Mouse (Mus musculus): ENCODE results near the gene Esr1. TPM values are rescaled to one million over a fixed set of nuclear protein-coding genes. Genes with fewer than 3 reads are reported as not detected.

The Esr1 gene
- polyA plus RNA-seq, 1 experiment from 2014 or later: 0.58 TPM

GRCm38 (mm10) chr10:4776007-4776713, 164.8 kb downstream of the Esr1 start:
- Histone ChIP-seq H3K27me3 (no peaks in the 10 kb centered on the region), H3K9ac (no peak overlapping the region), H3K4me1 (replicated peaks) (no peaks in the 10 kb centered on the region), H3K36me3 (no peaks in the 10 kb centered on the region), H3K4me2 (no peak overlapping the region), H3K27ac (no peak overlapping the region), H3K4me3 (no peak overlapping the region), H3K9me3 (replicated peaks) (no peaks in the 10 kb centered on the region)
- 61% methylated on average over 6 of the region's 6 CpGs for WGBS
- ATAC-seq (replicated peaks; ENCODE audit: insufficient number of reproducible peaks, insufficient read depth, low FRiP score, low read depth): no peak

DNA sequence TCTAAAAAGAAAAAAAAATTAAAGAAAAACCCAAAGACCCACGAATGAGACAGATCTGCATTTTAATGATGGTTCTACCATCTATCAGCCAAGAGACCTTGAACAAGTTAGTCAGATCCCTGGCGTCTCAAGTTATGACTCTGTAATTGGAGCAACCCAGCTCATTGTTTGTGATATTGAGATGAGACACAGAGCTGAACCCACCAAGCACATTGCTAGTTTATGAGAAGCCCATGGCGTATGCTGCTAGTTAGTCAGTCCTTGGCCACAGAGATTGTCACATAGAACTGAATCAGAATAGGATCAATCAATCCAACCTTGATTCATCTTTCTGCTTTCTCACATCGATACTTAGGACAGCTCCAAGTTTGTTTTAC, 165.3 kb downstream of the Esr1 start:
- ATAC-seq (replicated peaks; ENCODE audit: insufficient number of reproducible peaks, insufficient read depth, low FRiP score, low read depth): no peak
- Histone ChIP-seq H3K9ac (no peak overlapping the region), H3K27ac (no peak overlapping the region), H3K9me3 (replicated peaks) (no peaks in the 10 kb centered on the region), H3K27me3 (no peaks in the 10 kb centered on the region), H3K4me2 (no peak overlapping the region), H3K4me3 (no peak overlapping the region), H3K36me3 (no peaks in the 10 kb centered on the region), H3K4me1 (replicated peaks) (no peaks in the 10 kb centered on the region)
- WGBS: 72% methylated on average over 4 of the region's 4 CpGs

DNA sequence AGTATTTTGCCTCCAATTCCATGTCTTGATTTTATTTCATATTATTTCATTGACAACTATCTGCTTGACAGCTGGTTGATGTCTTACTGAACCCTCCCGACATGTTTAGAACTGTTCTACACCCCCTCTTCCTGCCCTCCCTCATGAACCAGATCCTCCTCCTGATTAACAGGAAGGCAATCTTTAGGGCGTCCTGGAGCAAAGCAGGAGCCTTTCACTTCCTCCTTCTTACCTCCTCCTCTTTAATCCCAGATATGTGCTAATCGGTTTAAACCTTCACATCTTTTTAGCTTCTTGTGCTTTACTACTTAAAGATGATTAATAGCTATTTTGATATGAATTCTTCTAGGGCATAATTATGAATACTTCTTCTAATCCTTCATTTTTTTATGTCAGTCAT, 166.6 kb downstream of the Esr1 start:
- 45% methylated on average over 3 of the region's 3 CpGs for WGBS
- Histone ChIP-seq H3K9ac (no peak overlapping the region), H3K9me3 (replicated peaks) (no peaks in the 10 kb centered on the region), H3K36me3 (no peaks in the 10 kb centered on the region), H3K27ac (no peak overlapping the region), H3K4me1 (replicated peaks) (no peaks in the 10 kb centered on the region), H3K4me2 (no peak overlapping the region), H3K27me3 (no peaks in the 10 kb centered on the region), H3K4me3 (no peak overlapping the region)
- no peak for ATAC-seq (replicated peaks; ENCODE audit: insufficient number of reproducible peaks, insufficient read depth, low FRiP score, low read depth)

- Histone ChIP-seq H3K4me2 (no peak overlapping the region), H3K9me3 (replicated peaks) (no peaks in the 10 kb centered on the region), H3K9ac (no peak overlapping the region), H3K27me3 (no peaks in the 10 kb centered on the region), H3K27ac (no peak overlapping the region), H3K4me3 (no peak overlapping the region), H3K4me1 (replicated peaks) (no peaks in the 10 kb centered on the region), H3K36me3 (no peaks in the 10 kb centered on the region)
- no peak for ATAC-seq (replicated peaks; ENCODE audit: insufficient number of reproducible peaks, insufficient read depth, low FRiP score, low read depth)
- 31% methylated on average over 6 of the region's 6 CpGs for WGBS
Observed at GRCm38 (mm10) chr10:4780926-4781325, 169.5 kb downstream of the Esr1 start.

- ATAC-seq (replicated peaks; ENCODE audit: insufficient number of reproducible peaks, insufficient read depth, low FRiP score, low read depth): no peak
- Histone ChIP-seq H3K27me3 (no peaks in the 10 kb centered on the region), H3K9ac (no peak overlapping the region), H3K4me3 (no peak overlapping the region), H3K4me1 (replicated peaks) (no peaks in the 10 kb centered on the region), H3K4me2 (no peak overlapping the region), H3K9me3 (replicated peaks) (no peaks in the 10 kb centered on the region), H3K27ac (no peak overlapping the region), H3K36me3 (no peaks in the 10 kb centered on the region)
- 75% methylated on average over 5 of the region's 5 CpGs for WGBS
Observed at GRCm38 (mm10) chr10:4787003-4787628, 175.7 kb downstream of the Esr1 start.

- H3K4me1 ChIP-seq (replicated peaks): no peaks in the 10 kb centered on the region
- no peak overlapping the region for H3K9ac ChIP-seq
- H3K27me3 ChIP-seq: no peaks in the 10 kb centered on the region
- 63% methylated on average over 3 of the region's 3 CpGs for WGBS
- no peak overlapping the region for H3K27ac ChIP-seq
- ATAC-seq (replicated peaks; ENCODE audit: insufficient number of reproducible peaks, insufficient read depth, low FRiP score, low read depth): no peak
- H3K4me2 ChIP-seq: no peak overlapping the region
- no peaks in the 10 kb centered on the region for H3K36me3 ChIP-seq
- H3K4me3 ChIP-seq: no peak overlapping the region
- H3K9me3 ChIP-seq (replicated peaks): no peaks in the 10 kb centered on the region
Observed at GRCm38 (mm10) chr10:4798268-4798808, 186.9 kb downstream of the Esr1 start.

DNA sequence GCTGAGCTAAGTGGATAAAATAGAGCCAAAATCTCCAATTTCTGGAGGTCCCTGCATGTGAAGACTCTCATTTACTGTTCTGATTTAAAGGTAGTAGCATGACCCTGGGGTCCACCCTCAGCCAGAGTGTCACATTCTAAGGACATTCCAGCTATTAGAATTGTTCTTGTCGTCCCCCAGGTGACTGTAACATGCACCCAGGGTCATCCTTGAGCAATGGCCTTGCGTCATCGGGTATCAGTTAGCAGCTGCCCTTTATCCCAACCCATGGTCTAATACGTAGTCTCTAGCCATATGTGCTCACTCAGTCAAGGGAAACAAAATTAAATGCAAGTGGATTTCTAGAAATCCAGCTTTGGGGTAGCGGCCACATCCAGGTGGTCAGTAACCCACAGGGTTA, 213.0 kb downstream of the Esr1 start:
- Histone ChIP-seq H3K4me1 (replicated peaks) (no peaks in the 10 kb centered on the region), H3K27me3 (no peaks in the 10 kb centered on the region), H3K36me3 (no peaks in the 10 kb centered on the region), H3K4me3 (no peak overlapping the region), H3K9ac (no peak overlapping the region), H3K27ac (no peak overlapping the region), H3K9me3 (replicated peaks) (no peaks in the 10 kb centered on the region), H3K4me2 (no peak overlapping the region)
- WGBS: 85% methylated on average over 5 of the region's 5 CpGs
- ATAC-seq (replicated peaks; ENCODE audit: insufficient number of reproducible peaks, insufficient read depth, low FRiP score, low read depth): no peak

GRCm38 (mm10) chr10:4830592-4830991, 219.2 kb downstream of the Esr1 start:
- H3K4me2 ChIP-seq: no peak overlapping the region
- H3K36me3 ChIP-seq: no peaks in the 10 kb centered on the region
- no peaks in the 10 kb centered on the region for H3K9me3 ChIP-seq (replicated peaks)
- no peak overlapping the region for H3K27ac ChIP-seq
- no peak overlapping the region for H3K9ac ChIP-seq
- ATAC-seq (replicated peaks; ENCODE audit: insufficient number of reproducible peaks, insufficient read depth, low FRiP score, low read depth): no peak
- H3K4me1 ChIP-seq (replicated peaks): no peaks in the 10 kb centered on the region
- H3K27me3 ChIP-seq: no peaks in the 10 kb centered on the region
- 82% methylated on average over 6 of the region's 6 CpGs for WGBS
- no peak overlapping the region for H3K4me3 ChIP-seq

- no peaks in the 10 kb centered on the region for H3K9me3 ChIP-seq (replicated peaks)
- no peak overlapping the region for H3K4me2 ChIP-seq
- 84% methylated on average over 4 of the region's 4 CpGs for WGBS
- no peak overlapping the region for H3K4me3 ChIP-seq
- H3K4me1 ChIP-seq (replicated peaks): no peaks in the 10 kb centered on the region
- H3K9ac ChIP-seq: no peak overlapping the region
- no peak overlapping the region for H3K27ac ChIP-seq
- no peak for ATAC-seq (replicated peaks; ENCODE audit: insufficient number of reproducible peaks, insufficient read depth, low FRiP score, low read depth)
- H3K27me3 ChIP-seq: no peaks in the 10 kb centered on the region
- H3K36me3 ChIP-seq: no peaks in the 10 kb centered on the region
Observed at GRCm38 (mm10) chr10:4838099-4838498, 226.7 kb downstream of the Esr1 start.

DNA sequence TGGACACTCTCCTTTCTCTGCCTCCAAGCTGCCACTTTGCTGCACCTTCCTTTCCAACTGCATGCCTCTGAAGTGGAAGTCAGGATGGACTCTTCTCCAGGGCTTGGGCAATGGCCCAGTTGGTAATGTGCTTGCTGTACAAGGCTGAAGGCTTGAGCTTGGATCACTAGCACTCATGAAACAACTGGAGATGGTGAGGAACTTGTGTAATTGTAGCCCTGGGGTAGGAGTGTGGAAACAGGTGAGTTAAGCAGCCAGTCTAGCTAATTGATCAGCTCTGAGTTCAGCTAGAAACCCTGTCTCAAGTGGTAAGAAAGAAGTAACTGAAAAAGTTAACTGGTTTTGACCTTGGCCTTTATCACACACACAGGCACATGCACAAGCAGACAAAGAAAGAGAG, 229.6 kb downstream of the Esr1 start:
- H3K9me3 ChIP-seq (replicated peaks): no peaks in the 10 kb centered on the region
- ATAC-seq (replicated peaks; ENCODE audit: insufficient number of reproducible peaks, insufficient read depth, low FRiP score, low read depth): no peak

GRCm38 (mm10) chr10:4847523-4847922, 236.1 kb downstream of the Esr1 start:
- no peaks in the 10 kb centered on the region for H3K9me3 ChIP-seq (replicated peaks)
- no peaks in the 10 kb centered on the region for H3K27me3 ChIP-seq
- no peaks in the 10 kb centered on the region for H3K36me3 ChIP-seq
- 82% methylated on average over 2 of the region's 2 CpGs for whole genome bisulfite sequencing
- H3K9ac ChIP-seq: no peak overlapping the region
- ATAC-seq (replicated peaks; ENCODE audit: insufficient number of reproducible peaks, insufficient read depth, low FRiP score, low read depth): no peak
- no peaks in the 10 kb centered on the region for H3K4me1 ChIP-seq (replicated peaks)
- no peak overlapping the region for H3K4me3 ChIP-seq
- no peak overlapping the region for H3K4me2 ChIP-seq
- no peak overlapping the region for H3K27ac ChIP-seq

More for the DNA sequence above, 229.6 kb downstream of the Esr1 start:
- Histone ChIP-seq H3K4me1 (replicated peaks) (no peaks in the 10 kb centered on the region), H3K4me2 (no peak overlapping the region), H3K27me3 (no peaks in the 10 kb centered on the region), H3K9ac (no peak overlapping the region), H3K4me3 (no peak overlapping the region), H3K27ac (no peak overlapping the region), H3K36me3 (no peaks in the 10 kb centered on the region)

- Histone ChIP-seq H3K4me3 (no peak overlapping the region), H3K4me1 (replicated peaks) (no peaks in the 10 kb centered on the region), H3K9me3 (replicated peaks) (no peaks in the 10 kb centered on the region), H3K27ac (no peak overlapping the region), H3K4me2 (no peak overlapping the region), H3K9ac (no peak overlapping the region), H3K27me3 (no peaks in the 10 kb centered on the region), H3K36me3 (no peaks in the 10 kb centered on the region)
- no peak for ATAC-seq (replicated peaks; ENCODE audit: insufficient number of reproducible peaks, insufficient read depth, low FRiP score, low read depth)
- WGBS: 84% methylated on average over 3 of the region's 3 CpGs
Observed at GRCm38 (mm10) chr10:4849881-4850280, 238.5 kb downstream of the Esr1 start.

All from heart, embryonic 15.5 days (tissue).